Mouse (Mus musculus) adrenal gland, adult (tissue): ENCODE data around the gene Gpn2.

Experiments
- DNase-seq, 2 experiments: peaks; one replicate each; pipeline ENCODE4 v3.0.0; 2022 to 2023; ENCODE audit warnings: low spot score in 1 of 2; ENCODE audit not compliant: inconsistent age in 2 of 2

The Gpn2 gene

GRCm38 (mm10) chr4:133584059-133584951 is at the start of gene Gpn2:
Gene Gpn2 (plus strand): TSS chr4:133584362.
- DNase-seq: peak; percentile 85 to 93

GRCm38 (mm10) chr4:133536081-133536480 is 48.1 kb upstream of the Gpn2 start:
- DNase-seq: no peak

GRCm38 (mm10) chr4:133536652-133537051 is 47.5 kb upstream of the Gpn2 start:
- peak; percentile 84 to 89 for DNase-seq

GRCm38 (mm10) chr4:133545272-133546231 is 38.6 kb upstream of the Gpn2 start, which contains the start of gene Nudc:
Gene Nudc (minus strand): TSS chr4:133545996.
- peak; percentile 97 to 98 for DNase-seq

GRCm38 (mm10) chr4:133552029-133552428 is 32.1 kb upstream of the Gpn2 start:
- DNase-seq: peak in 1 of 2 experiments; percentile 53

GRCm38 (mm10) chr4:133552768-133553447 is 31.3 kb upstream of the Gpn2 start, which contains the start of gene Nr0b2:
Gene Nr0b2 (plus strand): TSS chr4:133553376.
- DNase-seq: peak; percentile 88 to 95

GRCm38 (mm10) chr4:133553448-133554330 is 30.5 kb upstream of the Gpn2 start:
- peak; percentile 62 to 83 for DNase-seq

- DNase-seq: peak in 1 of 2 experiments; percentile 53
These were observed 27.0 kb upstream of the Gpn2 start for GRCm38 (mm10) chr4:133557041-133557717.

GRCm38 (mm10) chr4:133559846-133560245 is 24.3 kb upstream of the Gpn2 start:
- peak in 1 of 2 experiments; percentile 59 for DNase-seq

GRCm38 (mm10) chr4:133561622-133562021 is 22.5 kb upstream of the Gpn2 start:
- DNase-seq: no peak

GRCm38 (mm10) chr4:133563123-133563571 is 21.0 kb upstream of the Gpn2 start:
- peak; percentile 95 to 96 for DNase-seq

GRCm38 (mm10) chr4:133567251-133567650 is 16.9 kb upstream of the Gpn2 start:
- DNase-seq: no peak

- peak in 1 of 2 experiments; percentile 69 for DNase-seq
These were observed 14.7 kb upstream of the Gpn2 start for GRCm38 (mm10) chr4:133569291-133570065.

GRCm38 (mm10) chr4:133570066-133570466 is 14.1 kb upstream of the Gpn2 start:
- DNase-seq: peak; percentile 79 to 90

- DNase-seq: peak; percentile 93 to 97
These were observed 9.9 kb upstream of the Gpn2 start, which contains the start of gene Gpatch3 for GRCm38 (mm10) chr4:133574070-133574842. Gene Gpatch3 (plus strand): TSS chr4:133574745.

GRCm38 (mm10) chr4:133574843-133575202 is 9.3 kb upstream of the Gpn2 start:
- DNase-seq: no peak

- DNase-seq: no peak
These were observed 6.2 kb upstream of the Gpn2 start for GRCm38 (mm10) chr4:133577983-133578382.
